Mouse (Mus musculus): ENCODE results near the gene Krt86.

GRCm38 (mm10) chr15:101455292-101455691 is 18.0 kb upstream of the Krt86 start:
- TF ChIP-seq EP300 (IDR thresholded peaks at IDR 0.05; ENCODE audit: low read length), result no peak
- no peak for TF ChIP-seq ZNF384 (IDR thresholded peaks at IDR 0.05; ENCODE audit: low read depth, low read length)
- no peak for TF ChIP-seq HCFC1 (IDR thresholded peaks at IDR 0.05; ENCODE audit: low read depth, low read length)
- TF ChIP-seq POLR2A (IDR thresholded peaks at IDR 0.05; ENCODE audit: low read depth, low read length), result no peak
- TF ChIP-seq SIN3A (IDR thresholded peaks at IDR 0.05; ENCODE audit: low read length), result no peak
- TF ChIP-seq CTCF (conservative IDR thresholded peaks at IDR 0.05 in 1 of 2, IDR thresholded peaks at IDR 0.05 in 1 of 2; ENCODE audit: low read depth in 2 of 2, low read length in 2 of 2), result no peak
- no peak for TF ChIP-seq RAD21 (IDR thresholded peaks at IDR 0.05; ENCODE audit: low read depth, low read length)
- TF ChIP-seq ZC3H11A (IDR thresholded peaks at IDR 0.05; ENCODE audit: low read depth, low read length), result no peak
- TF ChIP-seq SMC3 (IDR thresholded peaks at IDR 0.05; ENCODE audit: low read depth, low read length), result no peak
- no peak for TF ChIP-seq USF1 (IDR thresholded peaks at IDR 0.05; ENCODE audit: low read depth, low read length)

Data from CH12.LX (cell line).